Mouse (Mus musculus) leukemia stem cell, adult 10-12 weeks (primary cell): ENCODE data around the gene Apol8. TPM values are rescaled to one million over a fixed set of nuclear protein-coding genes. Genes with fewer than 3 reads are reported as not detected.

ENCODE experiments used
- polyA plus RNA-seq: library from polyadenylated mRNA; stranded (reverse); fragments of >175 nt; gene quantifications from 2 replicates; pipeline ENCODE4 v1.2.3, GENCODE M21; 2012; ENCODE audit warnings: low replicate concordance

Gene Apol8
- polyA plus RNA-seq, result 3.9 and 21.4 TPM in 2 replicates

DNA sequence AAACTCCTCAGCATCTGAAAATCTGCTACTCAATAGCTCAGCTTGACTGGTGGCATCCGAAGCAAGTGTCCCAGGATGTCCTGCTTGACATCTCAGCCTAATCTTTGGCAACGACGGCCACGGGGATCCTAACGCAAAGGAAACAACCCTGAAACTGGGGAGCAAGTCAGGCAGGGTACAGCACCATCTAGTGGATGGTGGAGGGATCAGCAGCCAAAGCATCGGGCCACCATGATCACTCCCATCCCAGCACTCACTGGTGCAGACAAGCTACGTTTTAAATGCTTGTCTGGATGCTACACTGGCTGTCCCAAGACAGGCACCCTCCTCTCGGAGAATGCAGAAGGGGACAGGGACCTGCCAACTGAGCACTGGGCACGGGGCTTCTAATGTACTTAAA lies at the start of gene Apol8:
TSS of gene Apol8 (minus strand) at position 156 of the 400 bp plus-strand sequence.

DNA sequence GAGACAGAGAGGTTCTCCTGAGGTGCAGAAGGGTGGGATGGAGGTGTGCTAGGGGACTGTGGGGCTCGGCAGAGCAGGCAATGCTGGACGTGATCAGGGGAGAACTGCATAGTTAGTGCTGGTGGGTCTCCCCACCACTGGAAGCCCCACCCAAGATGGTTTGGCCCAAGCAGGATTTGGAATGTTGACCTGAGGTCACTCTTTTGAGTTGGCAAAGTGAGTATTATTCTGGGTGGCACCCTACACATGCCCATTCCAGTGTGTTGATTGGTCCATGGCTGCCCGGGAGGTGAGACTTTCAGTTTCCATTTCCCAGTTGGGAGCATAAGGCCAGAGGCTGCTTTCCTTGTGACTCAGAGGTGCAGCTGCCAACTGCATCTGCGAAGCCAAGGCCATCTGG lies 28.1 kb downstream of the Apol8 start, which contains the start of gene Apol9b:
TSS of gene Apol9b (plus strand) at position 301 of the 400 bp plus-strand sequence.

DNA sequence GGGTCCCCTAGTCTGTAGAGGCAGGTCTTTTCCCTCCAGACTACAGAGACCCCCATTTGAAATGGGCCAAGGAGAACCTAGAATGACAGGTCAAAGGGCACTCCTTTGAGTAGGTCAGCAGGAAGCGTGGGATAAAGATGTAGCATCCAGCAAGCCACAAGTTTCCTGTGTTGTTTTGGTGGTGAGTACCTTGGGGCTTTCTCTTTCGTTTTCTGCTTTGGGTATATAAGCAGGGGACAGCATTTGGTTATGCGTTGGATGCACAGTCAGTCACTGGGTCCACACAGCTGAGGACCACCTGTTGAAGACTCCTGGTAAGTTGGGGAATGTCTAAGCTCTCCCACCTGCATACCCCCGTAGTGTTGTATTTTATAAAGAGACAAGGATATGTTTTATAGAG lies 58.1 kb downstream of the Apol8 start, which contains the start of gene Apol7e:
TSS of gene Apol7e (plus strand) at position 202 of the 400 bp plus-strand sequence.

Other genes with a start within 250 kb of the Apol8 start
- gene Apol11a, start 248.7 kb downstream of the Apol8 start, polyA plus RNA-seq, result not detected in 2 replicates
- gene Apol7c, start 223.7 kb downstream of the Apol8 start, polyA plus RNA-seq, result not detected in 2 replicates
- not detected in 2 replicates for gene 1700025B11Rik, start 195.1 kb downstream of the Apol8 start, polyA plus RNA-seq
- 0.07 TPM in 1 of 2 replicates, not detected in the other for gene Apol10b, start 160.9 kb downstream of the Apol8 start, polyA plus RNA-seq
- not detected in 2 replicates for gene Gm36245, start 157.7 kb downstream of the Apol8 start, polyA plus RNA-seq
- 2.8 and 4.6 TPM in 2 replicates for gene Apol11b, start 113.7 kb downstream of the Apol8 start, polyA plus RNA-seq
- gene Apol7e, start 58.1 kb downstream of the Apol8 start, polyA plus RNA-seq, result not detected in 2 replicates
- 0.60 and 0.71 TPM in 2 replicates for gene Apol9b, start 28.0 kb downstream of the Apol8 start, polyA plus RNA-seq
- gene Myh9, start 85.2 kb upstream of the Apol8 start, polyA plus RNA-seq, result 168 and 184 TPM in 2 replicates
- 610 and 613 TPM in 2 replicates for gene Txn2, start 172.0 kb upstream of the Apol8 start, polyA plus RNA-seq
- gene Foxred2, start 199.7 kb upstream of the Apol8 start, polyA plus RNA-seq, result 0.30 and 1.1 TPM in 2 replicates
- 24.5 and 39.3 TPM in 2 replicates for gene Eif3d, start 213.8 kb upstream of the Apol8 start, polyA plus RNA-seq